Mouse (Mus musculus) intestine, embryonic 14.5 days (tissue): Measurements from ENCODE around the gene Epb41l4b. TPM values are rescaled to one million over a fixed set of nuclear protein-coding genes. Genes with fewer than 3 reads are reported as not detected.

Experiments
- polyA plus RNA-seq: library from polyadenylated mRNA; unstranded; fragments of >200 nt; fragmentation: Nextera tagmentation; extraction: Ambion mirVana; gene quantifications from 2 replicates; pipeline ENCODE4 v1.2.1, GENCODE M21; 2014

Epb41l4b gene
- polyA plus RNA-seq, 1 experiment from 2014 or later = 19.6 TPM

Other genes starting within 250 kb of the Epb41l4b start
- gene Tmem245, start 196.0 kb downstream of the Epb41l4b start, polyA plus RNA-seq = 11.1 and 11.4 TPM in 2 replicates
- 1.2 and 1.4 TPM in 2 replicates for gene Frrs1l, start 153.0 kb downstream of the Epb41l4b start, polyA plus RNA-seq
- 7.4 and 9.7 TPM in 2 replicates for gene Ptpn3, start 158.4 kb upstream of the Epb41l4b start, polyA plus RNA-seq